Mouse (Mus musculus): ENCODE data around the gene Olfr871. TPM values are rescaled to one million over a fixed set of nuclear protein-coding genes. Genes with fewer than 3 reads are reported as not detected.
"Not testable (repeated sequence)": the region's sequence is repeated elsewhere in the genome, so short reads cannot be mapped to it uniquely, and the experiment has no call there.

The Olfr871 gene
- total RNA-seq (2014; fragmentation: Nextera tagmentation) (not detected in 2 replicates), total RNA-seq (2017) (not detected in 2 replicates)

DNA sequence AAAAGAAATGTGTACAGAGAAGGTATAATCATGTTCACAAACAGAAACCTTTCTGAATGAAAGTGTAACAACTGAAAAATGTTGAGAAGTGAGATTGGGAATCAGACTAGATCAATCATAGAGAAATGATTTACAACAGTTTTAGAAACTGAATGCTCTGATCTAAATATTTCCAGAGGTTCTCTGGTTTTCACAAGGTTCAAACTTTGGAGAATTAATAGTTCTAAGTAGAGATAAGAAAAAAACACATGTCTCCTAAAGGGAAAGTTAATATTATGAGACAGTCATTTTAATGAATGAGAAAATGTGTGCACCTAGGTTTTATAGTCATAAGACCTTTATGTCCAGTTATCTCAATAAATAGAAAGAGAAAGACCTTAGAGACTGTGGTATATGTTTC lies at the start of gene Olfr871:
Gene Olfr871 (plus strand): TSS at position 301 of the 400 bp plus-strand sequence.
- ATAC-seq (replicated peaks; ENCODE audit: poor library complexity, severe bottlenecking) = no peak

DNA sequence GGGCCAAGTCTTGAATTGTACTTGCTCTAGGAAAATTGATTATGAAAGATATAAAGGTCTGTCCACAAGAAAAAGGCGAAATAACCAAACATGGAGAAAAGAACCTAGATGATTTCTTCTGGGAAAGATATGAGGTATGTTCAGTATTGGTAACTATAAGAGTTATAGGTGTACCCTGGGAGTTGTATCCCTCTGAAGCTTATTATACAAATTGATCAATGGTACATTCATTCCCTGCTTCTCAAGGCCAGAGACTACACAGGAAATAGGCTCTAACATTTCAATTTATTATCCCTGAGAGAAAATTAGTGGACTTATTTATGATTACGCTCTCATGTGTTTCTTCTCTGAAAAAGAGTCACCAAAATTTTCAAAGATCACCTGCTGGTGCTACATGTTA lies 38.0 kb upstream of the Olfr871 start, which contains the start of gene Olfr870:
Gene Olfr870 (minus strand): TSS at position 101 of the 400 bp plus-strand sequence.
- ATAC-seq (replicated peaks; ENCODE audit: poor library complexity, severe bottlenecking) = no peak

DNA sequence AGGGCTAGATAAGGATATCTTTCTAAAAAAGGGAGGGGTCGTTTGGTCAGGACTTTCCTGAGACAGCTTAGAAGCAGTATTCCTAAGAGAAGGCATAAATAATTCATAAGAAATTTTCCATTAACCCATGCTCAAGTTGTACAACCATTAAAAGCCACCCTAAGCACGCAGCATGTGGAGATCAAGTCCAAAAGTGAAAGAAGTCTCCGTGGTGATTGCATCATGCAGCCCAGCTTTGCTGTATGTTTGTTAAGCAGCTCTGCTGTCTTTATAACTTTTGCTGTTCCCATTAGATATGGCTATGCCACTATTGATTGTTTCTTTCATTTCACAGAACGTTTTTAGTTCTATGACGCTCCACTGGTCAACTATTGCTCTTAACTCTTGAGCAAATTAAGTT lies 32.5 kb upstream of the Olfr871 start:
- no peak for ATAC-seq (replicated peaks; ENCODE audit: poor library complexity, severe bottlenecking)

DNA sequence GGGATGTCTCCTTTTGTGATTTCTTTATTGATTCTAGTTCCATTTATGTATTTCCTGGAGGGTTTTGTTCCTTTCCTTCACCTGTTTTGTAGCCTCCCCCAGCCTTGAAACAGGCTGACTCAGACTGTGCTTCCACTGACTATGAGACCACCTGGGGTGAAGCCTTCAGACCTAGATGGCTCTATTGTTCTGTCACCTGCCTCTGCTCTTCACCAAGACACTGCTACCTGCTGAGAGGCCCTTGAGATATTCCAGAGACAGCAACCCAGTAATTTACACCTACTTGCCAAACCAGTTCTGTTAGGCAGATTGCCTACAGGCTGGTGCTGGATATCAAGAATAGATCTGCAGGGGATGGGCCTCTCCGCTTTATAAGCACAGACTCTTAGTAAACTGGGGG lies 9.9 kb upstream of the Olfr871 start:
- no peak for ATAC-seq (replicated peaks; ENCODE audit: poor library complexity, severe bottlenecking)

DNA sequence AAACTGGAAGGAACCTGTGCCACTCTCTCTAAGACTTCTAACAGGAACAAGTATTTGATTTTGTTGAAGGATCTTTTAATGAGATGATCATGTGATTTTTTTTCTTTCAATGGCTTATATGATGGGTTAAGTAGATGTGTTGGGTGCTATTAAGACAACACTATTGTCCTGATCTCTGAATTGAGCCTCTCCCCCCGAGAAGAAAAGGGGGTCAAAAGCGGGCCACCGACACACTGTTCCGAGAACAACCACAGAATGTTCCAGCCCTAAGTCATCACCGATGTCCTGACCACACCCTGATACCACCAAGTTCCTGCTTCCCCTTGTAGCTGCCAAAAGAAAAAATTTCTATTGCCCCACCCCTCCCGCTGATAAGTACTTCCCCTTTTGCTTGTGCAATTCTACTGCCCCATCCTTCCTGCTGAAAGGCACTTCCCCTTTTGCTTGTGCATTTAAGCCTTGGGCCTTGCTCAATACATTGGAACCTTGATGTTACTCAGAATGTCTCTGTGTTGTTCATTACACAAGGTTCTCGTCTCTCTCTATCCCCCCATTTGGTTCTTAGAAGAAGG lies 8.5 kb upstream of the Olfr871 start:
- not testable (repeated sequence) for ATAC-seq (replicated peaks; ENCODE audit: poor library complexity, severe bottlenecking)

DNA sequence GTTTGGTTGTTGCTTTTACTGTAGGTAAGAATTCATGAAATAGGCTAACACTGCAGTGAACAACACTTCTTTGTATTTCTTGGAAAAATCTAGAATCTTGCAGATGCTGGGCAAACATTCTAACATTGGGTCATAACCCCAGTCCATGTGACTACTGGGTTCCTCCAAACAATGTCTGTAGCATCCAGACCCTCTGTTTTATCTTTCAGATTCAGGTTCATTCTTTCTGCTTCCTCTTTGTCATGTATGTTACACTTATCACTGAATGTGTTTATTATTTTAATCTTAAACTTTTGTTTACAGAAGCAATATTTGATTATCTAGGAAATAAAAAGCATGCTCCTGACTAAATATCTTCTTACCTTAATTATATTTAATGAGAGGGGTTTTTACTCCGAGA lies 1.2 kb upstream of the Olfr871 start:
- ATAC-seq (replicated peaks; ENCODE audit: poor library complexity, severe bottlenecking) = no peak

DNA sequence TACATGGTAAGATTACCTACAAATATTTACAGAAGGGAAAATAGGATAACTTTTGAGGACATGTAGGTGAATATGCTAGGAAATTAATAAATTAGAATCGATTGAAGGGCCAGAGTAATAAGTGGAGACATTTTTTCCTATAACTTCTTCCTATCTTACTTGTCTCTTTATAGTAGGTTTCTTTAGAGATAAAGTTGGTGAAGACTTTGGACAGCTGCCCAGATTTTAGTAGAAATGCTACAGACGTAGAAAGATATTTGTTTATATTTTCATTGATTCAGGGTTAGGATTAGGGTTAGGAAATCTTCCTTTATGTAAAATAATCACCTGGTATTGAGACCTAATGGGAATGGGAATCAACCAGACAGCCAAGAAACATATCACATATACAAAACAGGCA lies 530 bp upstream of the Olfr871 start:
- ATAC-seq (replicated peaks; ENCODE audit: poor library complexity, severe bottlenecking) = no peak

DNA sequence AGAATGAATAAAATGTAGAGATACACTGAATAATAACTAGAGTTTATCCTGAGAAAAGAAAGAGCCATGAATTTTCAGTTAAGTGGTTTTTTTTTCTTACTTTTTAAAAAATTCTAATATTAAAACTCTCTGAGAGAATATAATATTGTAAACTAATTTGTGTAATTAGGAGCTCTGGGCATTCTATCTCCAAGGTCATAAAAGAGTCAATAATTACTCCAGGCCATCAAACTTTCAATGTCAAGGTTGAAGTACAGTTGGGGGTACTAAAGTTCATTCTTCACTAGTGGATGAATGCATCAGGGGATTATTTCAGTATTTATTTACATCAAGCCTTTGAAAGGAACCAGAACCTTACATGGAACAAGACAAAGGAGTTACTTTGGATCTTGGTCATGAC lies 24.8 kb downstream of the Olfr871 start, which contains the start of gene Olfr872:
Gene Olfr872 (plus strand): TSS at position 301 of the 400 bp plus-strand sequence.
- ATAC-seq (replicated peaks; ENCODE audit: poor library complexity, severe bottlenecking) = no peak

DNA sequence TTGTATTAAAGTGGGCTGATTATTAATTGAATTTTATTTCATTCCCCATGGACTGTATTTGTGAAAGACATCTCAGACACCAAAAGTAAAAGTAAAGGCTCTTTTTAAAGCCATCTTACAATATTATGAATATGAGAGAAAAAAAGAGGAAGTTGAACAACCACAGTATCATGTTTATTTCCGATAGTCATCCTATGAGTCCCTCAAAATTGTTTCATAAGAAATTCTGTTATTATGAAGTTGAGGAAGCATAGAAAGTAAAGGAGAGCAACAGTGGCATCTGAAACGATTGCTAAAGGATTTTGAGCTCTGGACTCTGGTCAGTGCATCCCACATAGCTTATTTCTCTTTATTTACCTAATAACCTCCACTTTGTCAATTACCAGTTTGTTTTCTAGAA lies 25.4 kb downstream of the Olfr871 start:
- ATAC-seq (replicated peaks; ENCODE audit: poor library complexity, severe bottlenecking) = peak; percentile 72

Other genes with a start within 250 kb of the Olfr871 start
- not detected in 2 replicates for gene Olfr866, start 184.2 kb upstream of the Olfr871 start, total RNA-seq (2014; fragmentation: Nextera tagmentation)
- not detected in 2 replicates for gene Olfr866, start 184.2 kb upstream of the Olfr871 start, total RNA-seq (2017)
- not detected in 2 replicates for gene Olfr867, start 154.6 kb upstream of the Olfr871 start, total RNA-seq (2014; fragmentation: Nextera tagmentation)
- gene Olfr867, start 154.6 kb upstream of the Olfr871 start, total RNA-seq (2017) = not detected in 2 replicates
- not detected in 2 replicates for gene Olfr868, start 113.6 kb upstream of the Olfr871 start, total RNA-seq (2014; fragmentation: Nextera tagmentation)
- gene Olfr868, start 113.6 kb upstream of the Olfr871 start, total RNA-seq (2017) = not detected in 2 replicates
- not detected in 2 replicates for gene Olfr869, start 83.2 kb upstream of the Olfr871 start, total RNA-seq (2014; fragmentation: Nextera tagmentation)
- gene Olfr869, start 83.2 kb upstream of the Olfr871 start, total RNA-seq (2017) = not detected in 2 replicates
- not detected in 2 replicates for gene Olfr870, start 38.1 kb upstream of the Olfr871 start, total RNA-seq (2014; fragmentation: Nextera tagmentation)
- gene Olfr870, start 38.1 kb upstream of the Olfr871 start, total RNA-seq (2017) = not detected in 2 replicates
- gene Olfr872, start 24.9 kb downstream of the Olfr871 start, total RNA-seq (2014; fragmentation: Nextera tagmentation) = not detected in 2 replicates
- not detected in 2 replicates for gene Olfr872, start 24.9 kb downstream of the Olfr871 start, total RNA-seq (2017)
- not detected in 2 replicates for gene Olfr39, start 70.1 kb downstream of the Olfr871 start, total RNA-seq (2014; fragmentation: Nextera tagmentation)
- gene Olfr39, start 70.1 kb downstream of the Olfr871 start, total RNA-seq (2017) = not detected in 2 replicates
- not detected in 2 replicates for gene Olfr873, start 86.3 kb downstream of the Olfr871 start, total RNA-seq (2014; fragmentation: Nextera tagmentation)
- not detected in 2 replicates for gene Olfr873, start 86.3 kb downstream of the Olfr871 start, total RNA-seq (2017)
- gene Olfr18, start 123.9 kb downstream of the Olfr871 start, total RNA-seq (2014; fragmentation: Nextera tagmentation) = not detected in 2 replicates
- not detected in 2 replicates for gene Olfr18, start 123.9 kb downstream of the Olfr871 start, total RNA-seq (2017)
- 20.4 and 25.0 TPM in 2 replicates for gene Zfp560, start 173.0 kb downstream of the Olfr871 start, total RNA-seq (2014; fragmentation: Nextera tagmentation)
- gene Zfp560, start 173.0 kb downstream of the Olfr871 start, total RNA-seq (2017) = 5.6 and 8.1 TPM in 2 replicates
- gene Zfp26, start 248.0 kb downstream of the Olfr871 start, total RNA-seq (2014; fragmentation: Nextera tagmentation) = 19.6 and 28.9 TPM in 2 replicates
- gene Zfp26, start 248.0 kb downstream of the Olfr871 start, total RNA-seq (2017) = 21.0 and 29.0 TPM in 2 replicates